Mouse (Mus musculus) hindbrain, embryonic 11.5 days (tissue): ENCODE results near the gene Cdc42ep5. TPM values are rescaled to one million over a fixed set of nuclear protein-coding genes. Genes with fewer than 3 reads are reported as not detected.
"Not testable (repeated sequence)": the region's sequence is repeated elsewhere in the genome, so short reads cannot be mapped to it uniquely, and the experiment has no call there.

Experiments used
- ATAC-seq: fragments of 200-750 bp; cut with Nextera tagmentation; 2 replicates; pipeline ENCODE4 v1.8.0; 2017; ENCODE audit warnings: mild to moderate bottlenecking, moderate TSS enrichment, moderate library complexity; ENCODE audit not compliant: low FRiP score
- DNase-seq: peaks from one replicate; pipeline ENCODE4 v3.0.0-alpha.2; 2015; ENCODE audit warnings: low spot score
- H3K27ac ChIP-seq: fragments of 300-500 bp; sonication (generic); 2 replicates; pipeline ENCODE4 v1.5.1; 2014; ENCODE audit warnings: mild to moderate bottlenecking, low read depth, low read length
- H3K27me3 ChIP-seq: fragments of 300-500 bp; sonication (generic); 2 replicates; pipeline ENCODE4 v1.6.1; 2014; ENCODE audit warnings: mild to moderate bottlenecking, low read length, moderate library complexity, mixed read lengths; ENCODE audit not compliant: control insufficient read depth, insufficient read depth
- H3K36me3 ChIP-seq: fragments of 300-500 bp; sonication (generic); 2 replicates; pipeline ENCODE4 v1.6.1; 2014; ENCODE audit warnings: mild to moderate bottlenecking, low read length, moderate library complexity, mixed read lengths; ENCODE audit not compliant: control insufficient read depth, insufficient read depth
- H3K4me1 ChIP-seq: fragments of 300-500 bp; sonication (generic); replicated peaks from 2 replicates; pipeline ENCODE4 v1.6.1; 2014; ENCODE audit warnings: low read length, mixed read lengths; ENCODE audit not compliant: control insufficient read depth, insufficient read depth
- H3K4me2 ChIP-seq: fragments of 300-500 bp; sonication (generic); replicated peaks from 2 replicates; pipeline ENCODE4 v1.6.1; 2014; ENCODE audit warnings: mild to moderate bottlenecking, low read depth, low read length
- H3K4me3 ChIP-seq: fragments of 300-500 bp; sonication (generic); 2 replicates; pipeline ENCODE4 v1.5.1; 2014; ENCODE audit warnings: low read depth, low read length
- H3K9ac ChIP-seq: fragments of 300-500 bp; sonication (generic); 2 replicates; pipeline ENCODE4 v1.6.1; 2014; ENCODE audit warnings: low read depth, low read length
- H3K9me3 ChIP-seq: fragments of 300-500 bp; sonication (generic); 2 replicates; pipeline ENCODE4 v1.6.1; 2016; ENCODE audit warnings: low read length; ENCODE audit not compliant: control insufficient read depth
- WGBS: fragments of 180-500 bp; shearing (Covaris S2); extraction: QIAGEN DNeasy Blood & Tissue Kit; methylation state at CpG from one replicate; pipeline ENCODE4 v1.1.7; 2014; 5-methylcytosine and 5-hydroxymethylcytosine counted together
- polyA plus RNA-seq: library from polyadenylated mRNA; unstranded; fragments of >200 nt; fragmentation: Nextera tagmentation; extraction: Ambion mirVana; gene quantifications from 2 replicates; pipeline ENCODE4 v1.2.1, GENCODE M21; 2014

The Cdc42ep5 gene
- polyA plus RNA-seq, 1 experiment from 2014 or later: 20.7 TPM

- Histone ChIP-seq H3K36me3 (no peaks in the 10 kb centered on the region), H3K27ac (no peak overlapping the region), H3K4me3 (peak overlapping the region; percentile 29), H3K27me3 (no peaks in the 10 kb centered on the region), H3K4me1 (no peaks in the 10 kb centered on the region), H3K4me2 (peak overlapping the region; percentile 46), H3K9ac (0 out of 2 replicates have a peak overlapping the region, but pooled peaks have one; percentile 11), H3K9me3 (no peaks in the 10 kb centered on the region)
- DNase-seq (peak; percentile 25), ATAC-seq (peak; percentile 51; the same call in 1 of the 2 replicates)
- WGBS: 3% methylated on average over 11 of the region's 11 CpGs
Measured at GRCm38 (mm10) chr7:4163571-4164072, 1.0 kb downstream of the Cdc42ep5 start.

GRCm38 (mm10) chr7:4161596-4161995 is 3.1 kb downstream of the Cdc42ep5 start:
- not testable (repeated sequence) for DNase-seq, ATAC-seq

GRCm38 (mm10) chr7:4154976-4155375 is 9.7 kb downstream of the Cdc42ep5 start:
- WGBS: 31% methylated on average over 4 of the region's 4 CpGs
- no peaks in the 10 kb centered on the region for H3K9me3 ChIP-seq
- H3K4me2 ChIP-seq: no peak overlapping the region
- no peak overlapping the region for H3K27ac ChIP-seq
- peaks cover 13% of the 10 kb centered on the region for H3K27me3 ChIP-seq
- H3K36me3 ChIP-seq: no peaks in the 10 kb centered on the region
- DNase-seq (no peak), ATAC-seq (no peak)
- no peak overlapping the region for H3K9ac ChIP-seq
- H3K4me1 ChIP-seq: no peaks in the 10 kb centered on the region
- H3K4me3 ChIP-seq: no peak overlapping the region

More at GRCm38 (mm10) chr7:4161596-4161995, 3.1 kb downstream of the Cdc42ep5 start:
- not testable (repeated sequence) for H3K36me3 ChIP-seq, H3K9me3 ChIP-seq, H3K4me2 ChIP-seq, H3K9ac ChIP-seq, H3K27me3 ChIP-seq, H3K4me3 ChIP-seq, H3K27ac ChIP-seq, H3K4me1 ChIP-seq
- WGBS: 93% methylated on average over 4 of the region's 4 CpGs

- 72% methylated on average over 5 of the region's 5 CpGs for WGBS
- H3K4me1 ChIP-seq: no peaks in the 10 kb centered on the region
- no peaks in the 10 kb centered on the region for H3K9me3 ChIP-seq
- ATAC-seq: no peak
- no peaks in the 10 kb centered on the region for H3K36me3 ChIP-seq
- H3K27ac ChIP-seq: no peak overlapping the region
- DNase-seq: no peak
- no peak overlapping the region for H3K4me3 ChIP-seq
- H3K9ac ChIP-seq: no peak overlapping the region
- H3K4me2 ChIP-seq: no peak overlapping the region
- H3K27me3 ChIP-seq: peaks cover 13% of the 10 kb centered on the region
Measured at GRCm38 (mm10) chr7:4154356-4154755, 10.3 kb downstream of the Cdc42ep5 start.

- Histone ChIP-seq H3K4me2 (no peak overlapping the region), H3K9me3 (no peaks in the 10 kb centered on the region), H3K36me3 (peaks cover 8% of the 10 kb centered on the region), H3K4me3 (0 out of 2 replicates have a peak overlapping the region, but pooled peaks have one; percentile 3), H3K27me3 (peaks cover 13% of the 10 kb centered on the region), H3K27ac (no peak overlapping the region), H3K9ac (no peak overlapping the region; the same call in 1 of the 2 replicates), H3K4me1 (peaks cover 5% of the 10 kb centered on the region; the same call in 1 of the 2 replicates)
- ATAC-seq (no peak), DNase-seq (no peak)
- 18% methylated on average over 22 of the region's 22 CpGs for WGBS
Measured at GRCm38 (mm10) chr7:4151241-4151640, 13.4 kb downstream of the Cdc42ep5 start.

- ATAC-seq: no peak
- peak overlapping the region; percentile 3; the same call in 1 of the 2 replicates for H3K4me3 ChIP-seq
Measured at GRCm38 (mm10) chr7:4150811-4151221, 13.8 kb downstream of the Cdc42ep5 start.

GRCm38 (mm10) chr7:4150059-4150541 is 14.6 kb downstream of the Cdc42ep5 start, which contains the start of gene Leng9:
Gene Leng9, minus strand, starts transcription at chr7:4150374.
- H3K4me3 ChIP-seq: peak within 1 kb of the TSS; percentile 73
- peaks cover 13% of the 10 kb centered on the region for H3K27me3 ChIP-seq
- 1% methylated on average over 14 of the region's 14 CpGs for WGBS
- H3K27ac ChIP-seq: peak within 1 kb of the TSS; percentile 82
- H3K9me3 ChIP-seq: no peaks in the 10 kb centered on the region
- H3K36me3 ChIP-seq: peaks cover 11% of the 10 kb centered on the region
- peak within 1 kb of the TSS; percentile 90 for H3K4me2 ChIP-seq
- peaks cover 5% of the 10 kb centered on the region; the same call in 1 of the 2 replicates for H3K4me1 ChIP-seq
- no peak for DNase-seq
- peak; percentile 39 for ATAC-seq
- H3K9ac ChIP-seq: peak within 1 kb of the TSS; percentile 75

More at GRCm38 (mm10) chr7:4150811-4151221, 13.8 kb downstream of the Cdc42ep5 start:
- DNase-seq: no peak
- 11% methylated on average over 14 of the region's 14 CpGs for WGBS
- 0 out of 2 replicates have a peak overlapping the region, but pooled peaks have one; percentile 9 for H3K4me2 ChIP-seq
- no peaks in the 10 kb centered on the region for H3K9me3 ChIP-seq
- H3K27me3 ChIP-seq: peaks cover 13% of the 10 kb centered on the region
- no peak overlapping the region for H3K9ac ChIP-seq
- no peak overlapping the region for H3K27ac ChIP-seq
- peaks cover 8% of the 10 kb centered on the region for H3K36me3 ChIP-seq
- H3K4me1 ChIP-seq: peaks cover 5% of the 10 kb centered on the region; the same call in 1 of the 2 replicates

- peak overlapping the region; percentile 90 for H3K4me2 ChIP-seq
- ATAC-seq (peak; percentile 73), DNase-seq (peak; percentile 79)
- no peaks in the 10 kb centered on the region for H3K9me3 ChIP-seq
- H3K9ac ChIP-seq: peak overlapping the region; percentile 75
- peak overlapping the region; percentile 82 for H3K27ac ChIP-seq
- under 1% methylated on average over 64 of the region's 64 CpGs for WGBS
- peaks cover 5% of the 10 kb centered on the region; the same call in 1 of the 2 replicates for H3K4me1 ChIP-seq
- peaks cover 13% of the 10 kb centered on the region for H3K27me3 ChIP-seq
- peaks cover 14% of the 10 kb centered on the region for H3K36me3 ChIP-seq
- peak overlapping the region; percentile 73 for H3K4me3 ChIP-seq
Measured at GRCm38 (mm10) chr7:4149209-4150054, 15.2 kb downstream of the Cdc42ep5 start.
